Mouse (Mus musculus) embryonic fibroblast, embryonic 13.5 days (primary cell): ENCODE data around the gene App. TPM values are rescaled to one million over a fixed set of nuclear protein-coding genes. Genes with fewer than 3 reads are reported as not detected.

Experiments used
- H3K27ac ChIP-seq: 2 replicates; pipeline ENCODE4 v1.5.1; 2012; ENCODE audit warnings: low read length, control low read depth, inconsistent platforms; ENCODE audit not compliant: insufficient read depth
- H3K4me1 ChIP-seq: 2 replicates; pipeline ENCODE4 v1.6.1; 2011; ENCODE audit warnings: low read length; ENCODE audit not compliant: control insufficient read depth, insufficient read depth
- H3K4me3 ChIP-seq: 2 replicates; pipeline ENCODE4 v1.5.1; 2011; ENCODE audit warnings: mild to moderate bottlenecking, control low read depth, low read length; ENCODE audit not compliant: insufficient read depth
- CTCF ChIP-seq: IDR thresholded peaks from 2 replicates; pipeline ENCODE4 v1.5.1; 2011; ENCODE audit warnings: mild to moderate bottlenecking, control low read depth, low read length, moderate library complexity, borderline replicate concordance; ENCODE audit not compliant: insufficient read depth
- POLR2A ChIP-seq: IDR thresholded peaks from 2 replicates; pipeline ENCODE4 v1.6.1; 2011; ENCODE audit warnings: low read depth, mild to moderate bottlenecking, control low read depth, low read length, moderate library complexity
- polyA plus RNA-seq: library from polyadenylated mRNA; stranded (reverse); fragments of >200 nt; gene quantifications from 2 replicates; pipeline ENCODE4 v1.2.4, GENCODE M21; 2011; ENCODE audit warnings: low read depth; ENCODE audit not compliant: missing spikeins, insufficient read length

Gene App
- polyA plus RNA-seq, 1 experiment: 740 TPM

GRCm38 (mm10) chr16:84931024-84931423 lies 242.5 kb downstream of the App start:
- TF ChIP-seq CTCF (no peak), POLR2A (no peak)
- H3K4me1 ChIP-seq: no peaks in the 10 kb centered on the region
- no peak overlapping the region for H3K27ac ChIP-seq
- no peak overlapping the region for H3K4me3 ChIP-seq

GRCm38 (mm10) chr16:84927827-84928226 lies 245.7 kb downstream of the App start:
- TF ChIP-seq POLR2A (no peak), CTCF (no peak)
- no peak overlapping the region for H3K27ac ChIP-seq
- H3K4me1 ChIP-seq: no peaks in the 10 kb centered on the region
- no peak overlapping the region for H3K4me3 ChIP-seq

GRCm38 (mm10) chr16:84919649-84920308 lies 253.8 kb downstream of the App start:
- Histone ChIP-seq H3K27ac (peak overlapping the region; percentile 44), H3K4me3 (no peak overlapping the region), H3K4me1 (no peaks in the 10 kb centered on the region)
- TF ChIP-seq CTCF (no peak), POLR2A (no peak)

- Histone ChIP-seq H3K27ac (peak overlapping the region; percentile 44), H3K4me3 (no peak overlapping the region), H3K4me1 (no peaks in the 10 kb centered on the region)
- TF ChIP-seq CTCF (no peak), POLR2A (no peak)
Observed at GRCm38 (mm10) chr16:84919087-84919486, 254.5 kb downstream of the App start.

GRCm38 (mm10) chr16:84916772-84917171 lies 256.8 kb downstream of the App start:
- Histone ChIP-seq H3K4me3 (no peak overlapping the region), H3K27ac (no peak overlapping the region), H3K4me1 (no peaks in the 10 kb centered on the region)
- TF ChIP-seq POLR2A: no peak
- TF ChIP-seq CTCF: no peak

- Histone ChIP-seq H3K4me3 (no peak overlapping the region), H3K27ac (no peak overlapping the region), H3K4me1 (no peaks in the 10 kb centered on the region)
- TF ChIP-seq POLR2A (no peak), CTCF (no peak)
Observed at GRCm38 (mm10) chr16:84911477-84912165, 261.9 kb downstream of the App start.

GRCm38 (mm10) chr16:84902995-84903394 lies 270.6 kb downstream of the App start:
- TF ChIP-seq CTCF (no peak), POLR2A (no peak)
- H3K4me3 ChIP-seq: no peak overlapping the region
- no peak overlapping the region for H3K27ac ChIP-seq
- no peaks in the 10 kb centered on the region for H3K4me1 ChIP-seq
